Mouse (Mus musculus) skeletal muscle tissue, adult 2 months (tissue): ENCODE results near the gene Sh3pxd2a.

ENCODE experiments used
- DNase-seq: peaks from one replicate; pipeline ENCODE4 v3.0.0-alpha.2; 2012; ENCODE audit warnings: low read depth, low spot score

Sh3pxd2a gene

GRCm38 (mm10) chr19:47439726-47440434, 24.3 kb downstream of the Sh3pxd2a start:
- no peak for DNase-seq

GRCm38 (mm10) chr19:47438445-47438844, 25.8 kb downstream of the Sh3pxd2a start:
- peak; percentile 88 for DNase-seq

GRCm38 (mm10) chr19:47437040-47437439, 27.2 kb downstream of the Sh3pxd2a start:
- no peak for DNase-seq

DNA sequence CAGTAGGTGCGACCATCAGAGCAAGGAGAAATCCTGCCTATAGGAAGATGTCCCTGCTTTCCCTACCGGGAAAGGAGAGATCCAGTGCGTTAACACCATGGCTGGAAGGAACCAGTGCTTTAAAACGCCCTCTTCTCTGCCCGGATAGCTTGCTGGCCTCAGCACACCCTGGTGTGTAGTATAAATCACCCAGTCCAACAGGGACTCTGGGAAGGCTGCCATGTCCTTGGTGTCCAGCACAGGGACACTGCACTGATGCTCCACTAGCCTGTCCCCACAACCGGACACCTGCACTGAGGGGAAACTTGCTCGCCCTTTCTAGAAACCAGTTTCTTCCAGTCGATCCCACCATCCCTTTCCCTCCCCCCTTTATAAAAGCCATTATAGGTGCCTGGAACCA, 28.0 kb downstream of the Sh3pxd2a start:
- peak; percentile 88 for DNase-seq

DNA sequence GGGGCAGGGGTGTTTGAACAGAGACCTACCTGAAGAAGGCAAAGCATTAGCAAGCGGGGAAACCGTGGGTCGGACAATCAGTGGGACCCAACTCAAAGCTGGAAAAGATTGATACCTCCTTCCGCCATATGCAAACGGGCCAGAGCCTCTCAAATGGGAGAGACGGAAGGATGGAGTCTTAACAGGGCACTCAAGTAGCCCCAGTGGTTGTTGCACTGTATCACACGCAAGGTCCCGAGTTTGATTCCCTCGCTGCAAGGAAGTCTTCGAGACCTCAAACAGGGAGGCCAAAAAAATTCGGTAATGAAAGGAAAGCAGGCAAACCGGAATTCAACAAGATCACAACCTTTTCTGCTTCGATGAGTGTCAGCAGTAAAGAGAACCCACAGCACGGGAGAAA, 29.5 kb downstream of the Sh3pxd2a start:
- DNase-seq = no peak

DNA sequence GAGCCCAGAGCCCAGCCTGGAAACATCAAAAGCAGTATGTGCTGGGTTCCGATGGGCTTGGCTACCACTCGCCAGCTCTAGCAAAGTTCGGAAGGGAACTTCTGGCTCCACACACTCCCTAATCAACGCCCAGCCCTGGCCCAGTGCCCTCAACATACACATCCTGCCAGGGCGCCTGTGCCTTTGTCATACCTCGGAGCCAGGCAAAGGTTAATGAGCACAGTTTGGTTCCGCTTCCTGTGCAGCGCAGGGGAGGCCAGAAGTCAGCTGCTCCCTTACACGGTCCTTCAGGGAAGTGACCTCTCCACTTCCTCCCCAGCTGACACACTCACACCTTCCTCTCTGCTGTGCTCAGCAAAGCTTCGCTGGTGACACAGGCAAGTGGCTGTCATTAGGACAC, 31.9 kb downstream of the Sh3pxd2a start:
- DNase-seq = peak; percentile 57

DNA sequence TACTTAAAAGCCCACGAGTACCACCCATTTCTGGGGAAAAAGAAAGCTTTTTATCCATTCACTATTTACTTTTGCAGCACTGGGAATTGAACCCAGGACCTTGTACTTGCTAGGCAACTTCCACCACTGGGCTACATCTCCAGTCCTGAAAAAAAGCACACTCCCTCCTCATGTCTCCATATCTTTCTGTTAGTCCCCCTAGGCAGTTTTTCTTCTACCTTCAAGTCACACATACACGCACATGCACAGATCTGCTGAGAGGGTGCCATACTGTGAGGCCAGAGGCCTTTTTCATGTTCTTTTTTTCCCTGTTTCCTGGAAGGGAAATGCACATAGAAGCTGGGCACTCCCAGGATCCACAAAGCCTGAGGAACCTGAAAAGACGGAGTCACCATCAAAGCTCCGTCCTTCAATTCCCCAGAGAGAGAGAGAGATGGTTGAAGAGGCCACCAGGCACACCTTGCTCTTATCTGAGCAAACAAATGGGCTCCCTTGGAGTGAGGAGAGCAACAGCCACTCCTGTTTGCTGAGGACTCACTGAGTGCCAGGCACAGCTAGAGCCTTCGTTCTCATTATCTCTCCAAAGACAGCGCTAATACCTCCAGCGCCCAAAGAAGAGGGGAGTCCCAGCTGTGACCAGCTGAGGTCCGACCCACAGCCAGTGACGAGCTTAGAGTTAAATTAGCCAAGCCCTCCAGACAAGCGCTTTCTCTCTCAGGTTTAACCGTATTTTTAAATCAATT, 32.8 kb downstream of the Sh3pxd2a start:
- DNase-seq = no peak

DNA sequence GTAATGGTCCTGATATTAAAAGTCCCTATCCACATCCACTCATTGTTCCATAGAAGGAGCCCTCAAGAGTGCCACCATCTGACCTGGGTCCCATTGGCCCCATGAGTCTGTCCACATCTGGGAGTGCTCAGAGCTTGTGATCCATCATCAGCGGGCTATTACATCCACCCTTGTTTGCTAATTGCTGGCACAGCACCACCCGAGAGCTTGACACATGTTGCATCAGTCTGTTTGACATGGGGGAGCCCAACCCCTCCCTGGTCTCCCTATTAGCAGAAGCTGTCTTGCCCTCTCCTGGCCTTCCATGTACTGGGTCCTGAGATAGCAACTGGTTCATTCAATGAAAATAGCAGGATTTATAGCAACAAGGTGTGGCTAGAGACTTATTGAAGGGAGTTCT, 34.0 kb downstream of the Sh3pxd2a start:
- DNase-seq = no peak

- peak; percentile 60 for DNase-seq
Measured at GRCm38 (mm10) chr19:47429245-47429644, 35.0 kb downstream of the Sh3pxd2a start.

GRCm38 (mm10) chr19:47428794-47429193, 35.4 kb downstream of the Sh3pxd2a start:
- peak; percentile 86 for DNase-seq

GRCm38 (mm10) chr19:47427841-47428789, 36.1 kb downstream of the Sh3pxd2a start:
- DNase-seq = no peak

DNA sequence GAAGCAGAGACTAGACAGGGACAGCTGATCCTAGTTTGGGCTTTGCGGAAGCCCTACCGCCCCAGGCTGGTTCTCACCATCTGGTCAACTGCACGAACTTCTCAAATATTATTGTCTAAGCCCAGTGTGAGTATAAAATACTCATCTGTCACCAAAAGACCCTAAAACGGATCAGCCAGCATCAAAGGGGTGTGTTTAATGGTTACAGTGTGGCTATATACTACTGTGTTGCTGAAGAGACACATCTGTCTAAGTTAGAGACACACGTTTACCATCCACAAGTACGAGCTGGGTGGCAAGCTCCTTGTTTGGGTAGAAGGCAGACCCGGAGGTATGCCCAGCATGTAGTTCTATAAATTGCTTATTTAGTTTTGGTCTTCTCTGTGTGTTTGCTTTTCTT, 40.6 kb downstream of the Sh3pxd2a start:
- DNase-seq = no peak

- no peak for DNase-seq
Measured at GRCm38 (mm10) chr19:47421128-47421898, 42.9 kb downstream of the Sh3pxd2a start.

DNA sequence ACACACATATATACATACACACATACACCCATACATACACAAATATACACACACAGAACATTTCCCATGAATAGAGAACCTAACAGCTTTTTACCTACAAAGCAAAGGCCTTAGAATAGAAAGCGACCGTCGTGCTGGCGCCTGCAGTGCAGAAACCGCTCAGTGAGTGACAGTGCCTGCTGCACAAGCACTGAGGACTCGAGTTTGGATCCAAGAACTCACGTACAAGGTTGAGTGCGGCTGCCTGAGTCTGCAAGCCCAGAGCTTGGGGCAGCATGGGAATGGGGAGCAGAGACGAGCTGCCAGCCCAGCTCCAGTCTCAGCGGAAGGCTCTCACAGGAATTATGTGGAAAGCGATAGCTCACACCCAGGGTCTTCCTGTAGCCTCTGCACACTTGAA, 43.7 kb downstream of the Sh3pxd2a start:
- DNase-seq = peak; percentile 85

DNA sequence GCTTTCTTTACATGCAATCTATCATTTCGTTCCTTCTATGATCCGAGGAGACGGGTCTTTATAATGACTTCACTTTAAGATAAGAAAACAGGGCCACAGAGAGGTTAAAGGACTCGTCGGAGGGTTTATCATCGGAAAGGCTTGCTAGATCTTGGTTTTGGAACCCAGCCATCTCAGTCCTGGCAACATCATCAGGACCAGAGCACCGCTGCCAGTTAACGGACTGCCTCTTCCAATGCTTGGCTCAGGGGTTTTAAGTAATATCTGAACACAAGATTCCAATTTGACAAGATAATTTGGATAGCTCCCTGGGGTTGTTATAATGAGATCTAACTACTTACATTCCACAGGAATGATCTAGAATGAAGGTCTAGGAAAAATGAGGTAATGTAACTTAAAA, 45.0 kb downstream of the Sh3pxd2a start:
- peak; percentile 57 for DNase-seq

- no peak for DNase-seq
Measured at GRCm38 (mm10) chr19:47416161-47416560, 48.0 kb downstream of the Sh3pxd2a start.

DNA sequence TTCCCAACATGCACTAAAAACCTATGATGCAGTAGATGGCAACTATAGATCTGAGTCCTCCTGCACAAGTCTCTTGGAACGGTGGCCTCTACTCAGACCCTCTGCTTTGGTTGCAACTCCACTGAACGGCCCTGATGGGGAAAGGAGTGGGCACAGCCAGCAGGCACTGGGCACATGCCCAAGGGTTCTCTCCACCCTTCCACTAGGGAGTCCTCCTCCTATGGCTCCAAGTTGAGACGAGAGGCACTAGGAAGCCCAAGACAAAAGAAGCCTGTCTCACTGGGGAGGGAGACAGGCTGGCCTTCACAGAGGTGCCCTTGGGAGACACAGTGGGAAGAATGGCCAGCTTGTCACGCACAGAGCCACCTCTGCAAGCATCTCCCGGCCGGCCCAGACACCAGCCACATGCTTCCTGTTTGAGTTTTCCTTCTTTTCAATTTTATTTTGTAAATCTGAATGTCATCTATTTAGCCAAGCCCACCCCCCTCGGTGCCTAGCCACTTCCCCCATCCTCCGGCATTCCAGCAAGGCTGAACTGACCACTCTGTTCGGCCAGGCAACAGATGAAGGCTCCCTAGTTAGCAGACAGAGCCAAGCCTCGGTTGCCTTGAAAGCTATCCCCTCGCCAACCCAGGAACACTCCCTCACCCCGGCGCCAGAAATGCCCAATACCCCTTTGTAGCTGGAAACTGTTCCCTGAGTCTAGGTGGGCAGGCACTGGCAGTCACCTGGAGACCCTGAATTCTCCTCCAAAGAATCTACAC, 49.9 kb downstream of the Sh3pxd2a start:
- no peak for DNase-seq

- DNase-seq = no peak
Measured at GRCm38 (mm10) chr19:47413458-47414005, 50.7 kb downstream of the Sh3pxd2a start.

- no peak for DNase-seq
Measured at GRCm38 (mm10) chr19:47412566-47413248, 51.5 kb downstream of the Sh3pxd2a start.

DNA sequence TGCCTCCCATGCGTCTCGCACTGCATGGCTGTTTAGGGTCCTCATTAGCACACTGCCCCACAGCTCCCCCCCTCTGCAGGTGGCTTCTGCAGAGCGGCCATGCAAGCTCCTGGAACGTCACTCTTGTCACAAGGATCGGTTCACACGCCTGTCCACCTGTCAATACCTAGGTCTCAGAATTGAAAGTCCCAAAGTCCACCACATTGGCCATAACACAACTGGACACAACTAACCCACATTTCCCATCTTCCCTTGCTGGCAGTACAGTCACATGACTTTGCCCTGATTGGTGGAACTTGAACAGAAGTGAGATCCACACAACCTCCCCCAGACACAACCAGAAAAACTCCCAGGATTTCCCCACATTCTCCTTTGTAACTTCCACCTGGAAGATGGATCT, 53.9 kb downstream of the Sh3pxd2a start:
- DNase-seq = no peak
